In genomic region chr3:79336044-79336766, GRCm38 (mm10) we compare ENCODE assay signal across 34 mouse cellular contexts. TPM values are rescaled to one million over a fixed set of nuclear protein-coding genes. Genes with fewer than 3 reads are reported as not detected.
DNase-seq lines count a peak whose midpoint lies in the region; ATAC-seq and TF ChIP-seq lines count a peak whose summit lies in the region.
"Had no signal": no experiment of that assay in that cellular context is flagged by ENCODE, and none has a peak within 500 bp of the region (broad histone marks: within the 10 kb centered on the region; RNA-seq: fewer than 3 reads in every experiment).

Gene Gm17359, plus strand, starts transcription at chr3:79336661.

- WGBS in midbrain, postnatal 0 days, result 72% methylated on average over 8 of the region's 8 CpGs

- no peak for ATAC-seq in midbrain, postnatal 0 days (ENCODE audit: low FRiP score)
- ATAC-seq: forebrain, embryonic 13.5 days; hindbrain, postnatal 0 days; intestine, postnatal 0 days had no signal

- no peak within 1 kb of the TSS for H3K4me2 ChIP-seq in midbrain, postnatal 0 days (ENCODE audit: low read depth, low read length, poor library complexity, severe bottlenecking)
- H3K4me2 ChIP-seq: embryonic facial prominence, embryonic 13.5 days; forebrain, embryonic 13.5 days; heart, embryonic 11.5 days; limb, embryonic 13.5 days; liver, embryonic 15.5 days; midbrain, embryonic 12.5 days had no signal

- peak within 1 kb of the TSS; percentile 97 for H3K27ac ChIP-seq in testis, adult 2 months (ENCODE audit: control insufficient read depth, insufficient read depth, low read depth, low read length)
- no peak within 1 kb of the TSS for H3K27ac ChIP-seq in MEL (ENCODE audit: control insufficient read depth, low read depth, low read length)
- no peak within 1 kb of the TSS for H3K27ac ChIP-seq in midbrain, postnatal 0 days (ENCODE audit: low read depth, low read length)
- H3K27ac ChIP-seq in left cerebral cortex, adult 2 months, result no peak within 1 kb of the TSS
- H3K27ac ChIP-seq: embryonic facial prominence, embryonic 13.5 days; forebrain, embryonic 13.5 days; gastrocnemius, adult 2 months; hindbrain, embryonic 10.5 days; hindbrain, postnatal 0 days; kidney, postnatal 0 days; limb, embryonic 13.5 days; liver, embryonic 15.5 days; midbrain, embryonic 12.5 days had no signal

- H3K9ac ChIP-seq in MEL (ENCODE audit: control insufficient read depth, low read depth, low read length, poor library complexity, severe bottlenecking), result no peak within 1 kb of the TSS
- no peak within 1 kb of the TSS for H3K9ac ChIP-seq in midbrain, postnatal 0 days (replicated peaks; ENCODE audit: low read length, poor library complexity, severe bottlenecking)
- H3K9ac ChIP-seq: embryonic facial prominence, embryonic 13.5 days; forebrain, embryonic 13.5 days; limb, embryonic 13.5 days; liver, embryonic 15.5 days; midbrain, embryonic 12.5 days had no signal

- no peaks in the 10 kb centered on the region; the same call in 1 of the 2 replicates for H3K4me1 ChIP-seq in testis, adult 2 months (ENCODE audit: control insufficient read depth, insufficient read depth, low read length)
- H3K4me1 ChIP-seq in MEL (ENCODE audit: control insufficient read depth in 1 of 2, insufficient read depth in 2 of 2, low read length in 2 of 2), result peaks cover 0 to 9% of the 10 kb centered on the region in 2 experiments; a peak in 3 of 4 replicates
- no peaks in the 10 kb centered on the region for H3K4me1 ChIP-seq in midbrain, postnatal 0 days (ENCODE audit: insufficient read depth, low read length)
- H3K4me1 ChIP-seq: forebrain, embryonic 13.5 days; hindbrain, embryonic 10.5 days; liver, embryonic 15.5 days; midbrain, embryonic 12.5 days had no signal

- no peak for TF ChIP-seq CTCF in testis, adult 2 months (IDR thresholded peaks at IDR 0.05; ENCODE audit: control insufficient read depth, insufficient read depth, insufficient replicate concordance, low read depth, low read length)
- TF ChIP-seq CTCF in MEL (IDR thresholded peaks at IDR 0.05 in 2 of 3, conservative IDR thresholded peaks at IDR 0.05 in 1 of 3; ENCODE audit: control insufficient read depth in 1 of 3, insufficient read depth in 1 of 3, low read depth in 2 of 3, low read length in 3 of 3, poor library complexity in 1 of 3, severe bottlenecking in 1 of 3), result no peak
- no peak for TF ChIP-seq CTCF in midbrain, postnatal 0 days (IDR thresholded peaks at IDR 0.05)
- TF ChIP-seq CTCF in left cerebral cortex, adult 2 months (IDR thresholded peaks at IDR 0.05), result no peak

- intact Hi-C loops in left cerebral cortex, adult 2 months (cut with DNase I), result no loop called here

- no peak for TF ChIP-seq EP300 in MEL (IDR thresholded peaks at IDR 0.05; ENCODE audit: low read depth in 1 of 2, low read length in 2 of 2)

- H3K79me2 ChIP-seq in MEL (ENCODE audit: control insufficient read depth, insufficient read depth, low read length, poor library complexity), result no peaks in the 10 kb centered on the region

- DNase-seq in testis, postnatal 10 days (ENCODE audit: low spot score), result no peak
- DNase-seq in MEL (ENCODE audit: low read depth, low spot score), result no peak
- peak; percentile 33 for DNase-seq in gonadal fat pad, adult 2 months (ENCODE audit: low read depth)
- peak; percentile 19 for DNase-seq in testis, postnatal 14 days (ENCODE audit: low spot score)
- no peak for DNase-seq in midbrain, postnatal 0 days (ENCODE audit: low spot score)
- no peak for DNase-seq in left cerebral cortex, adult 2 months (ENCODE audit: extremely low spot score in 1 of 2, low spot score in 2 of 2)
- DNase-seq: adrenal gland, adult 2 months; cerebellum, adult 18-20 months; cerebellum, postnatal 25 days; embryo, embryonic 11 days; gastrocnemius, adult 2 months; right cerebral cortex, postnatal 14 days; spleen, adult 18-20 months; thymus, adult 18-20 months had no signal

- no peak for TF ChIP-seq RAD21 in MEL (IDR thresholded peaks at IDR 0.05; ENCODE audit: low read depth, low read length)

- no peaks in the 10 kb centered on the region for H3K9me3 ChIP-seq in MEL (replicated peaks; ENCODE audit: insufficient read depth, low read length)
- H3K9me3 ChIP-seq in midbrain, postnatal 0 days (ENCODE audit: low read length), result no peaks in the 10 kb centered on the region
- H3K9me3 ChIP-seq: embryonic facial prominence, embryonic 13.5 days; forebrain, embryonic 13.5 days; hindbrain, embryonic 10.5 days; limb, embryonic 13.5 days; liver, embryonic 15.5 days; midbrain, embryonic 12.5 days had no signal

- TF ChIP-seq POLR2A in testis, adult 2 months (IDR thresholded peaks at IDR 0.05; ENCODE audit: control insufficient read depth, low read depth, low read length), result no peak
- no peak for TF ChIP-seq POLR2A in MEL (IDR thresholded peaks at IDR 0.05; ENCODE audit: control insufficient read depth in 1 of 2, insufficient read depth in 1 of 2, low read depth in 1 of 2, low read length in 2 of 2, poor library complexity in 1 of 2)

- peak within 1 kb of the TSS; percentile 83 for H3K4me3 ChIP-seq in testis, adult 2 months (ENCODE audit: control insufficient read depth, low read depth, low read length)
- H3K4me3 ChIP-seq in MEL (ENCODE audit: control insufficient read depth in 1 of 2, insufficient read depth in 1 of 2, low read depth in 2 of 2, low read length in 2 of 2), result no peak within 1 kb of the TSS
- H3K4me3 ChIP-seq in midbrain, postnatal 0 days (ENCODE audit: low read depth, low read length), result no peak within 1 kb of the TSS
- H3K4me3 ChIP-seq in left cerebral cortex, adult 2 months, result no peak within 1 kb of the TSS
- H3K4me3 ChIP-seq: embryonic facial prominence, embryonic 13.5 days; erythroblast, embryonic 14.5 days; forebrain, embryonic 13.5 days; gastrocnemius, adult 2 months; hindbrain, embryonic 10.5 days; limb, embryonic 13.5 days; liver, embryonic 15.5 days; midbrain, embryonic 12.5 days had no signal

- no peaks in the 10 kb centered on the region for H3K36me3 ChIP-seq in testis, adult 2 months (ENCODE audit: control insufficient read depth, insufficient read depth, low read length)
- H3K36me3 ChIP-seq in MEL (ENCODE audit: control insufficient read depth in 1 of 2, insufficient read depth in 2 of 2, low read length in 2 of 2), result peaks cover 0 to 2% of the 10 kb centered on the region in 2 experiments; a peak in 2 of 4 replicates
- no peaks in the 10 kb centered on the region for H3K36me3 ChIP-seq in midbrain, postnatal 0 days (ENCODE audit: insufficient read depth, low read length)
- H3K36me3 ChIP-seq: embryonic facial prominence, embryonic 13.5 days; hindbrain, embryonic 10.5 days; limb, embryonic 13.5 days; liver, embryonic 15.5 days; midbrain, embryonic 12.5 days had no signal

- H3K27me3 ChIP-seq in testis, adult 2 months (ENCODE audit: control insufficient read depth, insufficient read depth, low read length), result no peaks in the 10 kb centered on the region
- H3K27me3 ChIP-seq in MEL (ENCODE audit: control insufficient read depth in 1 of 2, insufficient read depth in 2 of 2, low read length in 2 of 2), result no peaks in the 10 kb centered on the region
- no peaks in the 10 kb centered on the region for H3K27me3 ChIP-seq in midbrain, postnatal 0 days (ENCODE audit: insufficient read depth, low read length)
- H3K27me3 ChIP-seq: embryonic facial prominence, embryonic 13.5 days; forebrain, embryonic 13.5 days; limb, embryonic 13.5 days; liver, embryonic 15.5 days; midbrain, embryonic 12.5 days had no signal

TF ChIP-seq in MEL, 35 proteins besides CTCF, POLR2A, EP300 and RAD21:
- no peak for TF ChIP-seq BHLHE40 (IDR thresholded peaks at IDR 0.05; ENCODE audit: borderline replicate concordance, low read depth, low read length)
- TF ChIP-seq MYB (IDR thresholded peaks at IDR 0.05; ENCODE audit: low read depth, low read length), result peak; percentile 40; the same call in 1 of the 2 replicates

RNA-seq across cellular contexts. Expression of gene Gm17359, which starts in this region (rescaled TPM):
- polyA plus RNA-seq in testis, adult 2 months (2012; rRNA removed), result 297 and 336 TPM in 2 replicates
- not detected in 2 replicates for total RNA-seq in MEL (2012; rRNA removed)
- under 1 TPM in 1 of 2 experiments, not detected in 1; 0.15 TPM for polyA plus RNA-seq in MEL (2012; ENCODE audit: insufficient read depth in 1 of 2, insufficient read length in 2 of 2, low read depth in 1 of 2, low replicate concordance in 2 of 2, missing spikeins in 1 of 2)
- 0.68 and 1.1 TPM in 2 replicates for polyA plus RNA-seq in gonadal fat pad, adult 2 months (2012; rRNA removed)
- not detected in 2 replicates for total RNA-seq in midbrain, postnatal 0 days (2014; rRNA removed)
- polyA plus RNA-seq in midbrain, postnatal 0 days (2015; fragmentation: Nextera tagmentation; extraction: Ambion mirVana), result not detected in 2 replicates
- total RNA-seq in left cerebral cortex, adult 2 months (2021), result not detected
- total RNA-seq: adrenal gland, adult 2 months; adrenal gland, postnatal 4 days; gastrocnemius, adult 2 months; gastrocnemius, postnatal 4 days; hindbrain, postnatal 0 days; layer of hippocampus, postnatal 14 days; left cerebral cortex, postnatal 10 days; monocyte, adult 5-6 weeks had no signal
- polyA plus RNA-seq: adrenal gland, adult 2 months; embryonic facial prominence, embryonic 13.5 days; erythroblast, embryonic 14.5 days; forebrain, embryonic 13.5 days; frontal cortex, adult 2 months; heart, embryonic 11.5 days; heart, postnatal 0 days; hindbrain, embryonic 10.5 days; hindbrain, postnatal 0 days; intestine, postnatal 0 days; kidney, postnatal 0 days; lung, embryonic 16.5 days; midbrain, embryonic 12.5 days had no signal

Comparison
In these comparisons a context has a peak if more than half of its experiments do, and no peak if none do; other contexts are left out.
1. RNA of gene Gm17359 (polyA plus RNA-seq): 297 to 336 TPM in testis, adult 2 months; 0.68 to 1.1 TPM in gonadal fat pad, adult 2 months, 0.15 TPM in MEL and not detected in midbrain, postnatal 0 days; every median in the first group is over 100 times any median in the second.
2. DNase-seq: peak in gonadal fat pad, adult 2 months (single experiment) and testis, postnatal 14 days (single experiment); none in testis, postnatal 10 days (single experiment), MEL (single experiment), midbrain, postnatal 0 days (single experiment) and left cerebral cortex, adult 2 months (0 of 2).